Mouse (Mus musculus): ENCODE measurements around the gene Echdc2. TPM values are rescaled to one million over a fixed set of nuclear protein-coding genes. Genes with fewer than 3 reads are reported as not detected.

Gene Echdc2
- total RNA-seq, 2 experiments from 2014 or later: 20.2 to 21.1 TPM

- TF ChIP-seq CTCF (conservative IDR thresholded peaks at IDR 0.05): no peak
- H3K4me3 ChIP-seq: no peak overlapping the region
- DNase-seq (ENCODE audit: low spot score in 2 of 2): no peak
- no peak overlapping the region for H3K27ac ChIP-seq
Observed at GRCm38 (mm10) chr4:108161936-108162335, 3.3 kb upstream of the Echdc2 start.

GRCm38 (mm10) chr4:108163291-108163690 is 1.9 kb upstream of the Echdc2 start:
- no peak overlapping the region for H3K4me3 ChIP-seq
- no peak overlapping the region for H3K27ac ChIP-seq
- no peak for DNase-seq (ENCODE audit: low spot score in 2 of 2)
- TF ChIP-seq CTCF (conservative IDR thresholded peaks at IDR 0.05): no peak

- no peak for TF ChIP-seq CTCF (conservative IDR thresholded peaks at IDR 0.05)
- DNase-seq (ENCODE audit: low spot score in 2 of 2): no peak
Observed at GRCm38 (mm10) chr4:108166874-108167273, 1.6 kb downstream of the Echdc2 start.

GRCm38 (mm10) chr4:108168056-108168455 is 2.8 kb downstream of the Echdc2 start:
- no peak overlapping the region for H3K4me3 ChIP-seq
- H3K27ac ChIP-seq: no peak overlapping the region
- no peak for TF ChIP-seq CTCF (conservative IDR thresholded peaks at IDR 0.05)
- no peak for DNase-seq (ENCODE audit: low spot score in 2 of 2)

More at GRCm38 (mm10) chr4:108166874-108167273, 1.6 kb downstream of the Echdc2 start:
- Histone ChIP-seq H3K4me3 (no peak overlapping the region), H3K27ac (no peak overlapping the region)

- DNase-seq (ENCODE audit: low spot score in 2 of 2): no peak
- TF ChIP-seq CTCF (conservative IDR thresholded peaks at IDR 0.05): no peak
- Histone ChIP-seq H3K4me3 (no peak overlapping the region), H3K27ac (no peak overlapping the region)
Observed at GRCm38 (mm10) chr4:108182278-108182677, 17.0 kb downstream of the Echdc2 start.

GRCm38 (mm10) chr4:108192821-108193323 is 27.6 kb downstream of the Echdc2 start:
- DNase-seq (ENCODE audit: low spot score in 2 of 2): no peak
- H3K27ac ChIP-seq: no peak overlapping the region
- H3K4me3 ChIP-seq: no peak overlapping the region
- TF ChIP-seq CTCF (conservative IDR thresholded peaks at IDR 0.05): no peak

- H3K4me3 ChIP-seq: no peak overlapping the region
- no peak for DNase-seq (ENCODE audit: low spot score in 2 of 2)
- no peak for TF ChIP-seq CTCF (conservative IDR thresholded peaks at IDR 0.05)
- H3K27ac ChIP-seq: no peak overlapping the region
Observed at GRCm38 (mm10) chr4:108196277-108196855, 31.1 kb downstream of the Echdc2 start.

GRCm38 (mm10) chr4:108199236-108199635 is 34.0 kb downstream of the Echdc2 start:
- no peak overlapping the region for H3K27ac ChIP-seq
- DNase-seq (ENCODE audit: low spot score in 2 of 2): no peak
- H3K4me3 ChIP-seq: no peak overlapping the region
- no peak for TF ChIP-seq CTCF (conservative IDR thresholded peaks at IDR 0.05)

- H3K4me3 ChIP-seq: no peak overlapping the region
- no peak for DNase-seq (ENCODE audit: low spot score in 2 of 2)
- H3K27ac ChIP-seq: no peak overlapping the region
- TF ChIP-seq CTCF (conservative IDR thresholded peaks at IDR 0.05): no peak
Observed at GRCm38 (mm10) chr4:108204629-108205028, 39.4 kb downstream of the Echdc2 start.

- H3K27ac ChIP-seq: no peak overlapping the region
- no peak overlapping the region for H3K4me3 ChIP-seq
- TF ChIP-seq CTCF (conservative IDR thresholded peaks at IDR 0.05): no peak
- no peak for DNase-seq (ENCODE audit: low spot score in 2 of 2)
Observed at GRCm38 (mm10) chr4:108213023-108213422, 47.8 kb downstream of the Echdc2 start.

GRCm38 (mm10) chr4:108217332-108218179 is 52.3 kb downstream of the Echdc2 start, which contains the start of gene Zyg11a:
Gene Zyg11a, minus strand, starts transcription at chr4:108218048.
- DNase-seq (ENCODE audit: low spot score in 2 of 2): no peak
- H3K4me3 ChIP-seq: peak within 1 kb of the TSS; percentile 22; the same call in 1 of the 2 replicates
- TF ChIP-seq CTCF (conservative IDR thresholded peaks at IDR 0.05): no peak
- no peak within 1 kb of the TSS for H3K27ac ChIP-seq

GRCm38 (mm10) chr4:108219019-108219418 is 53.8 kb downstream of the Echdc2 start:
- no peak overlapping the region for H3K27ac ChIP-seq
- DNase-seq (ENCODE audit: low spot score in 2 of 2): no peak
- no peak for TF ChIP-seq CTCF (conservative IDR thresholded peaks at IDR 0.05)
- no peak overlapping the region for H3K4me3 ChIP-seq

GRCm38 (mm10) chr4:108222507-108222906 is 57.3 kb downstream of the Echdc2 start:
- no peak for DNase-seq (ENCODE audit: low spot score in 2 of 2)
- Histone ChIP-seq H3K27ac (no peak overlapping the region), H3K4me3 (no peak overlapping the region)
- TF ChIP-seq CTCF (conservative IDR thresholded peaks at IDR 0.05): no peak
